Mouse (Mus musculus): ENCODE data around the gene Dio1. TPM values are rescaled to one million over a fixed set of nuclear protein-coding genes. Genes with fewer than 3 reads are reported as not detected.

Gene Dio1
- total RNA-seq (2021) = not detected
- long read RNA-seq, experiment 1 = 0 reads
- long read RNA-seq, experiment 2 = 0 reads

- no peak for DNase-seq (ENCODE audit: low spot score)
These were observed at the start of gene Dio1 for GRCm38 (mm10) chr4:107306966-107307365. TSS of gene Dio1 (minus strand) at chr4:107307169.

DNA sequence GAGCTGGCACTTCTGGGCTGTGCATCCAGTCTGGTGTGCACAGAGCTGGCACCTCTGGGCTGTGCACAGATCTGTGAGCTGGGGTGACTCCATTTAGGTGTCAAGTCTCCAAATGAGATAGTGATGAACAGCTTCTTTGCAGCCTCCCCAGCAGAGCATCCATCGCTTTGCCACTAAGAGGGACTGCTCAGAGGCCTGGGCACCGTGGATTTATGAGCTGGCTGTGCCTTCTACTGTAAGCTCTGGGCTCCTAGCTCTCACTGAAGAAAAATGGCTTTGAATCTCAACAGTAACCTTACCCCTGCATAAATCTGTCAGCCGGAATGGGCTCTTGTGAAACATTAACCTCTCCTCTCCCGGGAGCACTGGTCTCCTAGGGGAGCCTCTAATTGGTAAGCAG lies 47.6 kb upstream of the Dio1 start:
- DNase-seq (ENCODE audit: low spot score) = no peak

GRCm38 (mm10) chr4:107354126-107354525 lies 47.2 kb upstream of the Dio1 start:
- no peak for DNase-seq (ENCODE audit: low spot score)

DNA sequence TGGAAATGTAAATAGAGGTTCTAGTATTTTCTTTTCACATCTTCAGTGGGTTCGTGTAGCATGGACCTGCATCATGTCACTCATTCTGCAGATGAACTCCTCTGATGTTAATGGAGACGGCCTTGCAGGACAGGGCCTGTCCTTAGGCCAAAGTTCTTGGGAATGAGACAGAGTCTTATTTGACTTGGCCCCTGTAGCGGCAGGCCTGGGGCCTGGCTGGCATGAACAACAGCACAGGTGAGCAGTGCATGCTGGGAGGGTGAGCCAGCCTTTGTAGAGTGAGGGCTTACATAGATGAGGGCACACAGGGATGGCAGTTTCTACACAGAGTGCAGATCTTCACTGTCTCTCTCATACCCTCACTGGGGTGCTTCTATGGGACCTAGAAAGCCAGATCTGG lies 46.6 kb upstream of the Dio1 start:
- DNase-seq (ENCODE audit: low spot score) = no peak

DNA sequence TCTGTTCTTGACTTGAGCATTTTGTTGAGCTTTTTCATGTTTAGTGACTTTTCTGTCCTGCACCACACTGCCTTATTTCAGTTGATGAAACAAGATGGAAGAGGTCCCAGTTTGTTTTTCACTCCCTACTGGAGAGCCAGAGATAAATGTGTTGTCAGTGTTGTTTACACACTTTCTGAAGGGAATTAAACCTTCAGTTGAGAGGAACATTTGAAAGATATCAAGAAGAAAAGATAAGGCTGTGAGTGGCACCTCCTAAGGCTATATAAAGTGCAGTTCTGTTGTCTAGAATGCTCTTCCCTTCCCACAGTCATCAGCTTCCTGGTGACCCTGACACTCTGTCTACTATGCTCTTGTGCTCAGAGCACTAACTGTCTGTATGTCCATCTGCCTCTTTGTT lies 44.4 kb upstream of the Dio1 start:
- DNase-seq (ENCODE audit: low spot score) = no peak

DNA sequence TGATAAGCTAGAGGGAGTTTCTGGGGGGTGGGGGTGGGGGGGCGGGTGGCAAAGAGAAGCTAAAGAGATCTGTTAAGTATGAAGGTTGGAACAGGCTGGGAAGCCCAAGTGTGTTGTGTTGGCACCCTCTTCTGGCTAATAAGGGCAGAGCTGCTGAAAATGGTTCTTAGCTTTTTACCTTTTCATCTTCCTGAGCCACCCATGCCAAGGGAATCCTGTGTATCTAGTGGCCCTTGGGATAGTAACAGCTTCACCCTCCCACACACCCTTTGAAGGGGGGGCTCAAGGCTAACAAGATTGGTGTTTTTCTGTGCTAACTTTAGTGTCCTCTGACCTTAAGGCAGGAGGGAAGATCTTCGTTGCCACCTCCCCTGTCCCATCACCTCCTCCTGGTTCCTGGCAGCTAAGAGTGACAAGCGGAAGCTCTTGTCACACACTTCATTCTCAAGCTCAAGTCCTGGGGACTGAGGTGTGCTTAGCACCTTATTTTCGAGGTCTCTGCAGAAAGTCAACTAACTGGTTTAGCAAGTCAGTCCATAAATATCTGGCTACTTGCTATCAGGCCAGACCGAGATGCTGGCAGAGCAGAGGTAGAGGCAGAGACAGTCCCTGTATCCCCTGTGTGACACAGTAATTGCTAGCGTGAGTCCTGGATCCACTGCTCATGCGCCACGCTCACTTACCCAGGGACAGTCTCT lies 42.5 kb upstream of the Dio1 start:
- DNase-seq (ENCODE audit: low spot score) = peak; percentile 19

DNA sequence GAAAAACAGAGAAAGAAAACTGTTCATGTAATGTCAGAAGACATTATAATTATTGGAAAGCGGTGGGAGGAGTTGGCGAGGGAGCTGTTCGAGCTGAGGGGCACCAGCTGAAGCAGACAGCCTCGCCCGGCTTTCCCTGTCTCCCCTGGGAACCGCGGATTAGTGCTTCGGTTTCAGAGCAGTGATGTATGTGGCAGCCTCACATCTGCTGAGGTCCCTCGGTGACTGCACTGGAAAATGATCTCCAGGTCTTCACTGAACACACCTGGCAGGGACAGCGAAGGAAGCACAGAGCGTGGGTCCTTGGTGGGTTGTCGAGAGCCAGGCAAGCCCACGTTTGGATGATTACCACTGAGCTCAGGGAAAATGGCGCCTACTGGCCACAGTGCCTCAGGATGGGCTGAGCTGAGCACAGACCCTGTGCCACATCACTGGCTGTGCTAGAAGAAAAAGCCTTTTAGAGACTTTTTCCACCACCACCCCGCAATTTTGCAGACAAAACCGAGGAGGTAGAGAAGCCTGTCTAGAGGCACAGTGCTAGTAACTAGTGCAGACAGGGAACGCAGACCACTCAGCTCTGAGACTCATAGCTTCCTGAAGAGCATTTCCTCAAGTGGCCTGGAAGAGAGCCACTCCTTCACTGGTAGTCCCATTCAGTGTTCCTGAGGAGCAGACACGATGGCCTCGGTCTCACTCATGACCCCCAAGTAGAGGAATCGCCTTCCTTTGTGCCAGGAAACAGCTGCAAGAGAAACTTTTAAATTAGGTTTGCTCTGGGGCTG lies 41.8 kb upstream of the Dio1 start:
- DNase-seq (ENCODE audit: low spot score) = no peak

- DNase-seq (ENCODE audit: low spot score) = no peak
These were observed 40.3 kb upstream of the Dio1 start for GRCm38 (mm10) chr4:107347221-107347620.

DNA sequence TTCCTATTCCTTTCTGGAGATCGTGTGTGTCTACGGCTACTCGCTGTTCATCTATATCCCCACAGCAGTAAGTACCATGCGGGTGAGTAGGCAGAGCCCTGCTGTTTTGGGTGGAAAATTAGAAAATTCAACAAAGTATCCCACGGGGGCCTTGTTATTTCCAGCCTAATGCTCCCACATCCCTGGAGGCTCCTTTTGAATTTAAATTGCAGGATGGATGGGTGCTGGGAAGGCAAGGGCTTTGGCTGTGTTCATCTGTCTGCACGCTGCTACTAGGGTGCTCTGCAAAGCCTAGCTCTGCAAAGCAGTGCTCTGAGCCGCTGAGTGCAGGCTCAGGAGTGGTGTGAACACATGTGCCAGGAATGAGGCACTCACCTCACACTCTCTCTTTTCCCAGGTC lies 37.6 kb upstream of the Dio1 start:
- no peak for DNase-seq (ENCODE audit: low spot score)

DNA sequence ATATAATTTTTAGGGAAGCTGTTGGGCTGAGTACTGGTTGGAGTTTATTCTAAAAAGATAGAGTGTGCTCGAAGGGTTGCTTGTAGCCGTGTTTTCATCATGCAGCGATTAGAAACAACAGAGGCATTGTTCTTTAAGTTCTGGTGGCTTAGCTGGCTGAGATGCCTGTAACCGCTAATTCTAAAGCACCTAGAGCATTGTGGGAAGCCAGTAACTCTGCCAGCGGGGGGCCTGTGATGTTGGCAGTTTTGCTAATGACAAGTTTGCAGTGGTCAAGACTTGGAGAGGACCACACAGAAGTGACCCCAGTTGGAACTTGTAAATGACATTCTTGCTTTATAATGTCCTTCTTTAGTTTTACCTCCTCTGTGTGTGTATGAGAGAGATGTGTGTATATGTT lies 34.4 kb upstream of the Dio1 start:
- DNase-seq (ENCODE audit: low spot score) = no peak

GRCm38 (mm10) chr4:107337455-107337854 lies 30.5 kb upstream of the Dio1 start:
- DNase-seq (ENCODE audit: low spot score) = no peak

DNA sequence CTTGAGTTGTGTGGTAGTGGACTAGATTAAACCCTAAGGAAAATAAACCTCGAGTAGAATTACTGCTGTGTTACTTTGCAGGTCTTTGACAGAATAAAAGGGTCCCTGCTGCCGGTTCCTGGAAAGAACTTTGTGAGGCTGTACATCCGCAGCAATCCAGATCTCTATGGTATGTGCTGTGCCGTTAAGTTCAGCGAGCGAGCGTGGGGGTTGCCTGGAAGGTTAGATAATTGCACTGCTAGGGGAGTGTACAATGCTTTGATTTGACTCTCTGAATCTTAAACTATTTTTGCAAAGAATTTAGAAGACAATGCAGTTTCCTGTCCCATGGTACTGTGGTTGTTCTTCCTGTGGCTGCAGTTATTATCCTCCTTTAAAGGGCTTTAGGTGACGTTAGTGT lies 29.4 kb upstream of the Dio1 start:
- no peak for DNase-seq (ENCODE audit: low spot score)

DNA sequence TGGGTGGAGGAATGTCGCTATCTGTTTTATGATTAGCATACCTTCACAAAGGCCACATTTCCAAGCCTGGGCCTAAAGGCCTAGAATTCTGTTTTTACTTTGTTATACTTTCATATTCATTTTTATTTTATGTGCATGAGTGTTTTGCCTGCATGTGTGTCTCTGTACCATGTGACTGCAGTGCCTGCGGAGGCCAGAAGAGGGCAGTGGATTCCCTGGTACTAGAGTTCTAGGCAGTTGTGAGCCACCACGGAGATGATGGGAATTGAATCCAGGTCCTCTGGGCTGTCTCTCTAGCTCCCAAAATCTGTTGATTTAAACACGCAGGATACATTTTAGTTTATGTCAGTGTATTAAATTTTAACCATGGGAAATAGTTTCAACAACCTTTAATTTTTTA lies 26.5 kb upstream of the Dio1 start:
- no peak for DNase-seq (ENCODE audit: low spot score)

DNA sequence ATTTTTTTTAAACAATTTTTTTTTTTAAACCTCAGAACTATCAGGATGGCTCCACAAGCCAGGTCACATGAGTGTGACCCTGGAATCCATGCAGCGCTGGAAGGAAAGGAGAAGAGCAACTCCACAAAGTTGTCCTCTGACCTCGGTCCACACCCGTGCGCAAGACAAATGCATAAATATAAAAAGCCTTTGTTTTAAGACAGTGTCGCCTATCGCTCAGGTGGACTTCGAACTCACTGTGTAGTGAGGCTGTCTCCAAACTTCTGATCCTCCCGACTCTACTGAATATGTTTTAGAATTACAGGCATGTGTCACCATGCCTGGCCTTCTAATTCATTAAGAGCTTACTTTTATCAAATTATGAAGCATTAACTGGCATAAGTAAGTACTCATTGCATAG lies 21.6 kb upstream of the Dio1 start:
- DNase-seq (ENCODE audit: low spot score) = no peak

GRCm38 (mm10) chr4:107323113-107323512 lies 16.1 kb upstream of the Dio1 start:
- DNase-seq (ENCODE audit: low spot score) = no peak

DNA sequence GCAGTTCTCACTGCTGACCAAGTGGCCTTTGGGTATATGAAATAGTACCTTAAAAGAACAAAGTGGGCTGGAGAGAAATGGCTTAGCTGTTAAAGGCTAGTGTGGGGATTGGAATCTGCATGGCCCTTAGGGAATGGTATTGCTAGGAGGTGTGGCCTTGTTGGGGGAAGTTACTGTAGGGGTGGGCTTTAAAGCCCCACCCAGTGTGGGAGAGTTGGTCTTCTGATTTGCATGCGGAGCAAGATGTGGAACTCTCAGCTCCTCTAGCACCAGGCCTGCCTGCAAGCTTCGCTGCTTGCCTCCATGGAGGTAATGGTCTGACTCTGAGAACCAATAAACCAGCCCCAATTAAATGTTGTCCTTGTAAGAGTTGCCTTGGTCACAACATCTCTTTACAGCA lies 14.1 kb upstream of the Dio1 start:
- no peak for DNase-seq (ENCODE audit: low spot score)

- no peak for DNase-seq (ENCODE audit: low spot score)
These were observed 11.7 kb upstream of the Dio1 start for GRCm38 (mm10) chr4:107318646-107319045.

DNA sequence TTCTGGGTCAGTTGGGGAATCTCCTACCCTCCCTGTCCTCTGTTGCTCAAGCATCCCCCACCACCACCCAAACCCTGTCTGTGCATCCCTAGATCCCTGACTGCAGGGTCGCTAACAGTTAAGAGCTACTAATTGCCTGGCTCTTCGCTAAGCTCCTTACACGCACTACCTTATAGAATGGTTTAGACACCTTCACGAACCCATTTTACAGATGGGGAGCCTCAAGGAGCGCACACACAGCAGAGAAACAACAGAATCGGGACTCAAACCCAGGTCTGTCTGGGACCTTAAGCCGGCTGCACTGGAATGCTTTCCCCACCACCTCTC lies 7.5 kb upstream of the Dio1 start:
- DNase-seq (ENCODE audit: low spot score) = no peak

DNA sequence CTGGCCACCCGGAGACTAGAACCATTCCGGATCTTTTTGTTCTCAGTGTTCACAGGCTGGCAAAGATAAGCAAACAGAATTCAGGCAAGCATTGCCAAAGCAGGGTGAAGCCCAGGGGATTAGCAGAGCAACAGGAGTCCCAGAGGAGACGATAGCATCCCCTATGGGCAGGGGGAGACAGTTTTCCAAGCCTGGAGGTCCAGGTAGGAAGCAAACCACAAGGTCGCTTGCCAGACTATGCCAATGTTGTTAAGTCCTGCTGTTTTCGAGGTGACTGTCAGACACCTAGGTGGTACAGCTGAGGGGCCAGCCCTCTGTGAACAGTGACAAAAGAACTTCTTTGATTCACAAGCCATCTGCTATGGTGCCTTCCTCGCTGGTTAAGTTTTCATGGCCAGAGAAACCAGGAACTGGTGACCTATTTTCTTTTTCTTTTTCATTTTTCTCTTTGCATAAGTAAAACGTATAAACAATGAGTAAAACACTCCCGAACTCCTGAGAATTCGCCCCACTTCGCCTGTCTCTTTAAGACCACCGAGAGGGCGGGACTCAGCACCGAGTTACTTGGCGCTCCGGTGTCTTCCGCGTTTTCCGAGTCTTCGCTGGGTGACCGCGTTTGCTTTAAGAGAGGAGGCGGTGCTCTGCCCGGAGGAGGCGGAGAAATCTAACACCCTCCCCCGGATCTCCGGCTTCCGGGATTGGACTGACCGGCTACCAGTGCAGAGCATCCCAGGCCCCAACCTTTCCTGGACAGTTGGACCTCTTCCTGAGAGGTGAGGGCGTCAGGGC lies 6.9 kb upstream of the Dio1 start, which contains the start of gene Yipf1:
Gene Yipf1, plus strand, starts transcription at position 674 of the 789 bp plus-strand sequence.
- DNase-seq (ENCODE audit: low spot score) = peak; percentile 93

DNA sequence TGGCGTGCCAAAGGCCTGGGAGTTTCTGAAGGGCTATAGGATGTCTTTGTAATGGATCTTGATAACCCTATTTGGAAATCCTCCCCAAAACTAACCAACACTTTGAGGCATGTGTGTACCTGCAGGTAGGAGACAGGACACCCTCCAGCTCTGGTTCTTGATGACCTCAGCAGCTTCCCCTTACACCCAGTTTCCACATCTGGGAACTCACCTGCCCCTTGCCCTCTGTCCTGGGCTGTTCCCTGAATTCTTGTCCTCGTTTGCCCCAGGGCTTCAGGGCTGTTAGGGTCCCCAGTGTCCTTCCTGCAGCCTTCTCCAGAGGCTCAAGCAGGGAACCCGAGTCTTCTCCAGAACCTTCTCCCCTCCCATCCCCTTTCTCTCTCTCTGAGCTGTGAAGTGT lies 3.4 kb downstream of the Dio1 start:
- DNase-seq (ENCODE audit: low spot score) = no peak

DNA sequence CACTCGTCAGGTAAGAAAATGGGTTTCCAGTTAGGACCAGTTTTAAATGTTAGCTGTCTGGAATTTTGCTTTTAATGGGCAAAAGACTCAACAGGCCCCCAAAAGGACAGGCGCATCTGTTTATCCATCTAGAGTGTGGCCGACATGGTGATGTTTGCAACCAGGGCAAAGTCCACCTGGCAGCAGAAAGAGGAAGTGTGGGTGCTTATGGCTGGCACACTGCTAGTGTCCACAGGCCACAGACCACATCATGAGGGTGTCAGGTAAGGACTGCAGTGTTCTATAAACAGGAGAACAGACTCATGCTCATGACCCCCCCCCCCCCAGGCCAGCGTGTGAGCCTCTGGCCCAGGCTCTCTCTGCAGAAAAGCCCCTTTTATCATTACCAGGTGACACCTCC lies 4.1 kb downstream of the Dio1 start:
- DNase-seq (ENCODE audit: low spot score) = no peak

DNA sequence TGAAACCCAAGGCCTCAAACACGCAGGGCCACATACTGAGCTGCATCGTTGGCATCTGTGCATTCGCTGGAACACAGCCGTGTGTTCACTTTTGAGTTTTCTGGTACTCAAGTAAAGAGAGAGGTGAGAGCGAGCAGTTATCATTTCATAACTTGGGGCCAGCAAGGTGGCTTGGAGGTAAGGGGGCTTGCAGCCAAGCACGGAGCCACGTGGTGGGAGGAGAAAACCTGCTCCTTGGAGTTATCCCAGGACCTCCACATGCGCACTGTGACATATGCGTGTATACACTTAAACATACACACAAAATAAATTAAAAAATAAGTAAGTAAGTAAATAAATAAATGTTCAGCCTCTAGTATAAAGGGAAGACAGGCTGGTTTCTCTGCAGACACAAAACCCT lies 4.7 kb downstream of the Dio1 start:
- DNase-seq (ENCODE audit: low spot score) = no peak

Measured in gastrocnemius, adult 18-20 months (tissue).